Comparison of ENCODE assay signal across 8 mouse cellular contexts in genomic region chr6:124512355-124512836, GRCm38 (mm10). TPM values are rescaled to one million over a fixed set of nuclear protein-coding genes. Genes with fewer than 3 reads are reported as not detected.
DNase-seq lines count a peak whose midpoint lies in the region; ATAC-seq and TF ChIP-seq lines count a peak whose summit lies in the region.

Gene C1ra, plus strand, starts transcription at chr6:124512405.

- H3K4me3 ChIP-seq in embryonic facial prominence, embryonic 11.5 days (ENCODE audit: low read depth, low read length) = no peak within 1 kb of the TSS
- H3K4me3 ChIP-seq in heart, embryonic 12.5 days = peak within 1 kb of the TSS; percentile 35
- peak within 1 kb of the TSS; percentile 29 for H3K4me3 ChIP-seq in kidney, embryonic 15.5 days (replicated peaks)
- H3K4me3 ChIP-seq in liver, embryonic 11.5 days (ENCODE audit: low read depth, low read length) = no peak within 1 kb of the TSS
- H3K4me3 ChIP-seq in myocyte = peak within 1 kb of the TSS; percentile 10
- H3K4me3 ChIP-seq in stomach, embryonic 15.5 days (replicated peaks) = peak within 1 kb of the TSS; percentile 30

- WGBS in embryonic facial prominence, embryonic 11.5 days = 6% methylated on average over 6 of the region's 6 CpGs
- 5% methylated on average over 6 of the region's 6 CpGs for WGBS in heart, embryonic 12.5 days
- 8% methylated on average over 6 of the region's 6 CpGs for WGBS in kidney, embryonic 15.5 days
- 3% methylated on average over 6 of the region's 6 CpGs for WGBS in liver, embryonic 11.5 days
- WGBS in stomach, embryonic 15.5 days = 6% methylated on average over 6 of the region's 6 CpGs

- TF ChIP-seq POLR2A in myocyte (IDR thresholded peaks at IDR 0.05; ENCODE audit: insufficient read length, low read depth) = no peak

- H3K9me3 ChIP-seq in embryonic facial prominence, embryonic 11.5 days (replicated peaks; ENCODE audit: control insufficient read depth, low read length) = no peaks in the 10 kb centered on the region
- no peaks in the 10 kb centered on the region for H3K9me3 ChIP-seq in heart, embryonic 12.5 days (replicated peaks)
- H3K9me3 ChIP-seq in kidney, embryonic 15.5 days (replicated peaks) = no peaks in the 10 kb centered on the region
- no peaks in the 10 kb centered on the region for H3K9me3 ChIP-seq in liver, embryonic 11.5 days (ENCODE audit: control insufficient read depth, low read length)
- H3K9me3 ChIP-seq in stomach, embryonic 15.5 days = no peaks in the 10 kb centered on the region

- no peaks in the 10 kb centered on the region for H3K36me3 ChIP-seq in embryonic facial prominence, embryonic 11.5 days (replicated peaks; ENCODE audit: control insufficient read depth, insufficient read depth, low read depth, low read length)
- no peaks in the 10 kb centered on the region for H3K36me3 ChIP-seq in heart, embryonic 12.5 days
- no peaks in the 10 kb centered on the region for H3K36me3 ChIP-seq in kidney, embryonic 15.5 days
- no peaks in the 10 kb centered on the region for H3K36me3 ChIP-seq in liver, embryonic 11.5 days (ENCODE audit: control insufficient read depth, insufficient read depth, low read length)
- H3K36me3 ChIP-seq in myocyte (ENCODE audit: control insufficient read depth, insufficient read depth) = no peaks in the 10 kb centered on the region
- no peaks in the 10 kb centered on the region for H3K36me3 ChIP-seq in stomach, embryonic 15.5 days

- no peaks in the 10 kb centered on the region for H3K4me1 ChIP-seq in embryonic facial prominence, embryonic 11.5 days (ENCODE audit: control insufficient read depth, insufficient read depth, low read length)
- H3K4me1 ChIP-seq in heart, embryonic 12.5 days (replicated peaks) = no peaks in the 10 kb centered on the region
- H3K4me1 ChIP-seq in kidney, embryonic 15.5 days = peaks cover 7% of the 10 kb centered on the region; the same call in 1 of the 2 replicates
- no peaks in the 10 kb centered on the region for H3K4me1 ChIP-seq in liver, embryonic 11.5 days (replicated peaks; ENCODE audit: control insufficient read depth, insufficient read depth, low read length)
- H3K4me1 ChIP-seq in stomach, embryonic 15.5 days = no peaks in the 10 kb centered on the region

- no peaks in the 10 kb centered on the region for H3K79me2 ChIP-seq in myocyte (ENCODE audit: control insufficient read depth, insufficient read depth)

- H3K9ac ChIP-seq in embryonic facial prominence, embryonic 11.5 days (replicated peaks; ENCODE audit: low read length) = no peak within 1 kb of the TSS
- H3K9ac ChIP-seq in heart, embryonic 12.5 days = peak within 1 kb of the TSS; percentile 54; the same call in 1 of the 2 replicates
- H3K9ac ChIP-seq in kidney, embryonic 15.5 days = no peak within 1 kb of the TSS
- H3K9ac ChIP-seq in liver, embryonic 11.5 days (ENCODE audit: low read depth, low read length) = no peak within 1 kb of the TSS
- no peak within 1 kb of the TSS for H3K9ac ChIP-seq in stomach, embryonic 15.5 days

- no peak within 1 kb of the TSS for H3ac ChIP-seq in myocyte (ENCODE audit: control insufficient read depth, insufficient read length)

- DNase-seq in 3T3-L1 (ENCODE audit: low read depth, low spot score) = peak; percentile 91
- DNase-seq in adrenal gland, adult 8-10 months = peak; percentile 55
- peak; percentile 73 for DNase-seq in embryonic facial prominence, embryonic 11.5 days (ENCODE audit: low spot score)
- no peak for DNase-seq in liver, embryonic 11.5 days (ENCODE audit: low spot score)

- no peak for ATAC-seq in embryonic facial prominence, embryonic 11.5 days (replicated peaks; ENCODE audit: insufficient number of reproducible peaks, low FRiP score, low TSS enrichment, low read depth)
- no peak for ATAC-seq in heart, embryonic 12.5 days (ENCODE audit: insufficient number of reproducible peaks, low FRiP score)
- ATAC-seq in kidney, embryonic 15.5 days (replicated peaks; ENCODE audit: low FRiP score) = peak; percentile 15; the same call in 1 of the 2 replicates
- ATAC-seq in liver, embryonic 11.5 days (replicated peaks; ENCODE audit: low FRiP score) = no peak
- ATAC-seq in stomach, embryonic 15.5 days (ENCODE audit: insufficient read depth, low FRiP score, low read depth) = no peak

- no peak within 1 kb of the TSS for H3K27ac ChIP-seq in embryonic facial prominence, embryonic 11.5 days (replicated peaks; ENCODE audit: low read depth, low read length)
- no peak within 1 kb of the TSS for H3K27ac ChIP-seq in heart, embryonic 12.5 days (ENCODE audit: poor library complexity, severe bottlenecking)
- no peak within 1 kb of the TSS for H3K27ac ChIP-seq in kidney, embryonic 15.5 days
- no peak within 1 kb of the TSS for H3K27ac ChIP-seq in liver, embryonic 11.5 days (ENCODE audit: low read depth, low read length)
- H3K27ac ChIP-seq in stomach, embryonic 15.5 days = no peak within 1 kb of the TSS

- no peaks in the 10 kb centered on the region for H3K27me3 ChIP-seq in embryonic facial prominence, embryonic 11.5 days (ENCODE audit: control insufficient read depth, insufficient read depth, low read length)
- H3K27me3 ChIP-seq in heart, embryonic 12.5 days (replicated peaks) = no peaks in the 10 kb centered on the region
- H3K27me3 ChIP-seq in kidney, embryonic 15.5 days = no peaks in the 10 kb centered on the region
- no peaks in the 10 kb centered on the region for H3K27me3 ChIP-seq in liver, embryonic 11.5 days (replicated peaks; ENCODE audit: control insufficient read depth, insufficient read depth, low read length)
- H3K27me3 ChIP-seq in myocyte (ENCODE audit: control insufficient read depth, insufficient read depth, insufficient read length) = no peaks in the 10 kb centered on the region
- H3K27me3 ChIP-seq in stomach, embryonic 15.5 days (replicated peaks) = no peaks in the 10 kb centered on the region

- H3K4me2 ChIP-seq in embryonic facial prominence, embryonic 11.5 days (ENCODE audit: low read depth, low read length) = no peak within 1 kb of the TSS
- H3K4me2 ChIP-seq in heart, embryonic 12.5 days = peak within 1 kb of the TSS; percentile 66
- peak within 1 kb of the TSS; percentile 56 for H3K4me2 ChIP-seq in kidney, embryonic 15.5 days
- peak within 1 kb of the TSS; percentile 51 for H3K4me2 ChIP-seq in liver, embryonic 11.5 days
- H3K4me2 ChIP-seq in myocyte (ENCODE audit: low read depth) = peak within 1 kb of the TSS; percentile 97
- H3K4me2 ChIP-seq in stomach, embryonic 15.5 days = peak within 1 kb of the TSS; percentile 51

TF ChIP-seq in myocyte, 11 proteins besides CTCF, POLR2A, EP300 and RAD21:
- TF ChIP-seq SRF (IDR thresholded peaks at IDR 0.05; ENCODE audit: control insufficient read depth, insufficient read length, low read depth) (no peak), E2F4 (IDR thresholded peaks at IDR 0.05; ENCODE audit: insufficient read depth) (no peak), POLR2AphosphoS2 (IDR thresholded peaks at IDR 0.05; ENCODE audit: insufficient read length, low read depth) (no peak), TCF12 (IDR thresholded peaks at IDR 0.05; ENCODE audit: insufficient read depth, poor library complexity, severe bottlenecking) (no peak), MYOD1 (IDR thresholded peaks at IDR 0.05; ENCODE audit: control insufficient read depth in 1 of 3, insufficient read length in 2 of 3, low read depth in 2 of 3) (no peak), REST (IDR thresholded peaks at IDR 0.05; ENCODE audit: insufficient read depth, insufficient read length) (no peak)

RNA-seq across cellular contexts. Expression of gene C1ra, which starts in this region (rescaled TPM):
- total RNA-seq in adrenal gland, adult 8-10 months (2022) = 100 to 1,000 TPM in 2 of 4 experiments, 10 to 100 TPM in 2; 48.6 to 131 (median 88.7) TPM
- polyA plus RNA-seq in embryonic facial prominence, embryonic 11.5 days (2014; fragmentation: Nextera tagmentation; extraction: Ambion mirVana) = 0.08 and 0.20 TPM in 2 replicates
- 0.19 and 0.24 TPM in 2 replicates for polyA plus RNA-seq in heart, embryonic 12.5 days (2016; fragmentation: Nextera tagmentation; extraction: Ambion mirVana)
- 7.9 and 8.3 TPM in 2 replicates for polyA plus RNA-seq in kidney, embryonic 15.5 days (2015; fragmentation: Nextera tagmentation; extraction: Ambion mirVana)
- 2.8 and 2.9 TPM in 2 replicates for polyA plus RNA-seq in liver, embryonic 11.5 days (2014; fragmentation: Nextera tagmentation; extraction: Ambion mirVana)
- polyA plus RNA-seq in myocyte (2012; fragmentation: generic; extraction: Trizol) = 1.9 TPM
- polyA plus RNA-seq in stomach, embryonic 15.5 days (2015; fragmentation: Nextera tagmentation; extraction: Ambion mirVana) = 4.5 and 6.6 TPM in 2 replicates

Comparison
In these comparisons a context has a peak if more than half of its experiments do, and no peak if none do; other contexts are left out.
1. Peak in DNase-seq in embryonic facial prominence, embryonic 11.5 days; RNA of the gene not detected or under 1 TPM.
2. H3K4me3 ChIP-seq: peak in heart, embryonic 12.5 days (single experiment), kidney, embryonic 15.5 days (single experiment), myocyte (single experiment) and stomach, embryonic 15.5 days (single experiment); none in embryonic facial prominence, embryonic 11.5 days (single experiment) and liver, embryonic 11.5 days (single experiment).